Mouse (Mus musculus): Measurements from ENCODE around the gene Uhrf1bp1l.

- TF ChIP-seq CTCF (IDR thresholded peaks at IDR 0.05; ENCODE audit: control insufficient read depth, insufficient read depth, insufficient replicate concordance, low read depth, low read length) (no peak), POLR2A (IDR thresholded peaks at IDR 0.05; ENCODE audit: control insufficient read depth, low read depth, low read length) (no peak)
Measured at GRCm38 (mm10) chr10:89747221-89747905, 2.6 kb downstream of the Uhrf1bp1l start.
